Comparison of ENCODE assay signal across 12 mouse cellular contexts in genomic region chr11:117475204-117475603, GRCm38 (mm10). TPM values are rescaled to one million over a fixed set of nuclear protein-coding genes. Genes with fewer than 3 reads are reported as not detected.
"Had no signal": no experiment of that assay in that cellular context is flagged by ENCODE, and none has a peak within 500 bp of the region (broad histone marks: within the 10 kb centered on the region; RNA-seq: fewer than 3 reads in every experiment).

No protein-coding gene starts in this region.

- H3K36me3 ChIP-seq: limb, embryonic 13.5 days had no signal

- H3K27ac ChIP-seq: limb, embryonic 13.5 days; liver, embryonic 14.5 days had no signal

- H3K4me2 ChIP-seq: midbrain, embryonic 11.5 days had no signal

- DNase-seq: left cerebral cortex, postnatal 4 days; right cerebral cortex, postnatal 14 days had no signal

- H3K4me3 ChIP-seq: megakaryocyte, embryonic 14.5 days had no signal

- H3K9ac ChIP-seq: limb, embryonic 13.5 days; liver, embryonic 14.5 days had no signal

- ATAC-seq: midbrain, embryonic 16.5 days had no signal

- H3K27me3 ChIP-seq: limb, embryonic 13.5 days had no signal

RNA-seq across cellular contexts. Expression of gene Gm11733, which starts 9.0 kb away (rescaled TPM):
- total RNA-seq: layer of hippocampus, postnatal 10 days; left cerebral cortex, postnatal 4 days; liver, adult 2 months had no signal
- polyA plus RNA-seq: kidney, embryonic 16.5 days; limb, embryonic 13.5 days; liver, adult 2 months; liver, embryonic 14.5 days; midbrain, embryonic 11.5 days; midbrain, embryonic 16.5 days; neural tube, embryonic 14.5 days; stomach, embryonic 16.5 days had no signal
